Mouse (Mus musculus) embryonic facial prominence, embryonic 14.5 days (tissue): Measurements from ENCODE around the gene Pprc1. TPM values are rescaled to one million over a fixed set of nuclear protein-coding genes. Genes with fewer than 3 reads are reported as not detected.

Source experiments
- ATAC-seq: fragments of 200-750 bp; cut with Nextera tagmentation; 2 replicates; pipeline ENCODE4 v1.8.0; 2017; ENCODE audit warnings: low read depth, moderate number of reproducible peaks, moderate TSS enrichment
- DNase-seq: peaks from one replicate; pipeline ENCODE4 v3.0.0-alpha.2; 2015; ENCODE audit warnings: low spot score
- H3K27ac ChIP-seq: fragments of 300-500 bp; sonication (generic); replicated peaks from 2 replicates; pipeline ENCODE4 v1.5.1; 2014; ENCODE audit warnings: low read depth, mild to moderate bottlenecking, low read length, moderate library complexity
- H3K27me3 ChIP-seq: fragments of 300-500 bp; sonication (generic); replicated peaks from 2 replicates; pipeline ENCODE4 v1.6.1; 2014; ENCODE audit warnings: low read length; ENCODE audit not compliant: control insufficient read depth, insufficient read depth
- H3K36me3 ChIP-seq: fragments of 300-500 bp; sonication (generic); 2 replicates; pipeline ENCODE4 v1.6.1; 2014; ENCODE audit warnings: low read length, mixed read lengths; ENCODE audit not compliant: control insufficient read depth, insufficient read depth
- H3K4me1 ChIP-seq: fragments of 300-500 bp; sonication (generic); 2 replicates; pipeline ENCODE4 v1.6.1; 2014; ENCODE audit warnings: antibody characterized with exemption, low read length; ENCODE audit not compliant: control insufficient read depth, insufficient read depth
- H3K4me2 ChIP-seq: fragments of 300-500 bp; sonication (generic); 2 replicates; pipeline ENCODE4 v1.6.1; 2014; ENCODE audit warnings: low read depth, mild to moderate bottlenecking, low read length, moderate library complexity, mixed read lengths
- H3K4me3 ChIP-seq: fragments of 300-500 bp; sonication (generic); 2 replicates; pipeline ENCODE4 v1.5.1; 2014; ENCODE audit warnings: low read depth, mild to moderate bottlenecking, low read length
- H3K9ac ChIP-seq: fragments of 300-500 bp; sonication (generic); 2 replicates; pipeline ENCODE4 v1.6.1; 2014; ENCODE audit warnings: low read depth, mild to moderate bottlenecking, low read length, moderate library complexity, mixed read lengths
- H3K9me3 ChIP-seq: fragments of 300-500 bp; sonication (generic); 2 replicates; pipeline ENCODE4 v1.6.1; 2016; ENCODE audit warnings: low read length; ENCODE audit not compliant: control insufficient read depth
- WGBS: fragments of 180-500 bp; shearing (Covaris S2); extraction: QIAGEN DNeasy Blood & Tissue Kit; methylation state at CpG from one replicate; pipeline ENCODE4 v1.1.7; 2014; 5-methylcytosine and 5-hydroxymethylcytosine counted together
- polyA plus RNA-seq: library from polyadenylated mRNA; unstranded; fragments of >200 nt; fragmentation: Nextera tagmentation; extraction: Ambion mirVana; gene quantifications from 2 replicates; pipeline ENCODE4 v1.2.1, GENCODE M21; 2014

Gene Pprc1
- polyA plus RNA-seq, 1 experiment from 2014 or later = 41.8 TPM

- 71% methylated on average over 17 of the region's 17 CpGs for WGBS
- Histone ChIP-seq H3K27me3 (no peaks in the 10 kb centered on the region), H3K9ac (no peak overlapping the region), H3K4me2 (no peak overlapping the region), H3K9me3 (no peaks in the 10 kb centered on the region), H3K27ac (no peak overlapping the region), H3K4me3 (no peak overlapping the region), H3K36me3 (no peaks in the 10 kb centered on the region), H3K4me1 (0 out of 2 replicates have a peak, but pooled peaks cover 7% of the 10 kb centered on the region)
- ATAC-seq = no peak
- DNase-seq = no peak
Measured at GRCm38 (mm10) chr19:46004814-46005466, 39.7 kb upstream of the Pprc1 start.

- WGBS = 84% methylated on average over 6 of the region's 7 CpGs
- DNase-seq = no peak
- no peak overlapping the region for H3K9ac ChIP-seq
- no peak overlapping the region for H3K4me3 ChIP-seq
- H3K4me2 ChIP-seq = no peak overlapping the region
- no peaks in the 10 kb centered on the region for H3K36me3 ChIP-seq
- H3K27me3 ChIP-seq = no peaks in the 10 kb centered on the region
- no peak for ATAC-seq
- no peaks in the 10 kb centered on the region for H3K9me3 ChIP-seq
- no peak overlapping the region for H3K27ac ChIP-seq
- 0 out of 2 replicates have a peak, but pooled peaks cover 7% of the 10 kb centered on the region for H3K4me1 ChIP-seq
Measured at GRCm38 (mm10) chr19:46005680-46006079, 39.0 kb upstream of the Pprc1 start.

DNA sequence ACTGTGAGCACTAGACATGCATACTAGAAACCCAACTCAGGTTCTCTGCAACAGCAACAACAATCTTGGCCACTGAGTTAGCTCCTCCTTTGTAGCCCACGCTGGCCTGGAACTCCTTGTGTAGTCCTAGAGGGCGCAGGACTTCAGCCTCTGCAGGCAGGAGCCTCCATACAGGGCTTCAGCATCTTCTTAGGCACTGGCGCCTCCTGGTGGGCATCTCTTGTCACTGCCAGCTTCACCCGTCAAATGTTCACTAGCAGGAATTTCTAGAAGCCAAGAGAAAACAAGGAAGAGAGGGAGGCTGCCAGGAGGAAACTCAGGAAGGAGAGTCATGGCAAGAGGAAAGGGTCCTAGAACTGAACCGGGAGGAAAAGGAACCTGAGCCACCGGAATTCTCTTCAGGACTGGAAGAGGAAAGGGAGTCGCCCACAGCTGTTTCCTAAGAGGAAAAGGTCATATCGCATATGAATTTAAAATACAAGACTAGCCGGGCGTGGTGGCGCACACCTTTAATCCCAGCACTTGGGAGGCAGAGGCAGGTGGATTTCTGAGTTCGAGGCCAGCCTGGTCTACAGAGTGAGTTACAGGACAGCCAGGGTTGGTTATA, 30.0 kb upstream of the Pprc1 start:
- Histone ChIP-seq H3K4me3 (no peak overlapping the region), H3K36me3 (no peaks in the 10 kb centered on the region), H3K4me2 (no peak overlapping the region), H3K27ac (no peak overlapping the region), H3K4me1 (no peaks in the 10 kb centered on the region), H3K9me3 (no peaks in the 10 kb centered on the region), H3K27me3 (no peaks in the 10 kb centered on the region), H3K9ac (no peak overlapping the region)
- peak; percentile 91 for DNase-seq
- ATAC-seq = peak; percentile 91
- 41% methylated on average over 12 of the region's 12 CpGs for WGBS

DNA sequence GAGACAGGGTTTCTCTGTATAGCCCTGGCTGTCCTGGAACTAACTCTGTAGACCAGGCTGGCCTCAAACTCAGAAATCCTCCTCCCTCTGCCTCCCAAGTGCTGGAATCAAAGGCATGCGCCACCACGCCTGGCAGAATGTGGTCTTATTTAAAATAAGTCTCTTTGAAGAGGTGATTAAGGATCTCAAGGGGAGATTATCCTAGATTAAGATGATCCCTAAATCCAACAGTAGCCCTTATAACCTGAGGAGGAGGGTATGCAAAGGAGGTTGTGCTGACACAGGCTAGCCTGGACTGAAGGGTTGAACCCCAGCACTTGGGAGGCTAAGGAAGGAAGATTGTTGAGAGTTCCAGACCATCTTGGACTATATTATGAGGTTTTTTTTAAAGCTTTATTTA, 28.7 kb upstream of the Pprc1 start:
- ATAC-seq = no peak
- no peak for DNase-seq
- Histone ChIP-seq H3K27me3 (no peaks in the 10 kb centered on the region), H3K4me3 (no peak overlapping the region), H3K27ac (no peak overlapping the region), H3K4me2 (no peak overlapping the region), H3K4me1 (no peaks in the 10 kb centered on the region), H3K9ac (no peak overlapping the region), H3K36me3 (no peaks in the 10 kb centered on the region), H3K9me3 (no peaks in the 10 kb centered on the region)
- WGBS = 67% methylated on average over 2 of the region's 2 CpGs

DNA sequence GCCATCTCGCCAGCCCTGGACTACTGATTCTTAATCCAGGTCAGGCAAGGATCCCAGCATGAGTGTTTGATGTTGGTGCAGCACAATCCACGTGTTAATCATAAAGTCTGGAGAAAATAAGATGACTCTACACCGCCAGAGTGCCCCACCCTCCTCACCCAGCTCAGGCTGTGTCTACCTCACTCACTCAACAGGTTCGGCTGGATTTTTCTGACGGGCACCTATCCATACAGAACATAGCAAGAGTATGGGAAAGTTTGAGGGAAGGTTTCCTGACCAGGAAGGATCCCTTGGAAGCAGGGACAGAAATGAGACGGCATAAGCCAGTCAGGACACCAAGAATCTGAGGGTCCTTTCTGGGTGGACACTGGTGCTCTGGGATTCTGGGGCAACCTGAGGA, 19.7 kb upstream of the Pprc1 start:
- Histone ChIP-seq H3K9ac (no peak overlapping the region), H3K36me3 (peaks cover 8% of the 10 kb centered on the region; the same call in 1 of the 2 replicates), H3K4me2 (no peak overlapping the region), H3K4me3 (no peak overlapping the region), H3K27me3 (no peaks in the 10 kb centered on the region), H3K4me1 (no peaks in the 10 kb centered on the region), H3K27ac (no peak overlapping the region), H3K9me3 (peaks cover 7% of the 10 kb centered on the region; the same call in 1 of the 2 replicates)
- peak; percentile 64; the same call in 1 of the 2 replicates for ATAC-seq
- peak; percentile 56 for DNase-seq
- WGBS = 75% methylated on average over 6 of the region's 6 CpGs

GRCm38 (mm10) chr19:46026567-46026966, 18.1 kb upstream of the Pprc1 start:
- DNase-seq = no peak
- Histone ChIP-seq H3K27ac (no peak overlapping the region), H3K4me3 (no peak overlapping the region), H3K36me3 (peaks cover 24% of the 10 kb centered on the region), H3K9ac (no peak overlapping the region), H3K9me3 (peaks cover 10% of the 10 kb centered on the region; the same call in 1 of the 2 replicates), H3K4me1 (no peaks in the 10 kb centered on the region), H3K27me3 (no peaks in the 10 kb centered on the region), H3K4me2 (no peak overlapping the region)
- ATAC-seq = no peak; the same call in 1 of the 2 replicates
- WGBS = 62% methylated on average over 8 of the region's 8 CpGs

GRCm38 (mm10) chr19:46028747-46029320, 15.9 kb upstream of the Pprc1 start:
- no peak for DNase-seq
- Histone ChIP-seq H3K36me3 (peaks cover 47% of the 10 kb centered on the region), H3K4me2 (no peak overlapping the region), H3K27ac (no peak overlapping the region), H3K4me3 (no peak overlapping the region), H3K9ac (no peak overlapping the region), H3K4me1 (no peaks in the 10 kb centered on the region), H3K27me3 (no peaks in the 10 kb centered on the region), H3K9me3 (peaks cover 10% of the 10 kb centered on the region; the same call in 1 of the 2 replicates)
- 73% methylated on average over 11 of the region's 11 CpGs for WGBS
- ATAC-seq = no peak

- Histone ChIP-seq H3K36me3 (peaks cover 55% of the 10 kb centered on the region), H3K9ac (no peak overlapping the region), H3K27me3 (no peaks in the 10 kb centered on the region), H3K4me2 (no peak overlapping the region), H3K4me1 (no peaks in the 10 kb centered on the region), H3K4me3 (no peak overlapping the region), H3K9me3 (peaks cover 10% of the 10 kb centered on the region; the same call in 1 of the 2 replicates), H3K27ac (no peak overlapping the region)
- DNase-seq = no peak
- 95% methylated on average over 1 of the region's 1 CpGs for WGBS
- ATAC-seq = no peak
Measured at GRCm38 (mm10) chr19:46029652-46030051, 15.0 kb upstream of the Pprc1 start.
